Mouse (Mus musculus): Measurements from ENCODE around the gene Adar. TPM values are rescaled to one million over a fixed set of nuclear protein-coding genes. Genes with fewer than 3 reads are reported as not detected.
"Not testable (repeated sequence)": the region's sequence is repeated elsewhere in the genome, so short reads cannot be mapped to it uniquely, and the experiment has no call there.

The Adar gene
- total RNA-seq, 2 experiments from 2014 or later = 38.7 to 40.6 TPM

DNA sequence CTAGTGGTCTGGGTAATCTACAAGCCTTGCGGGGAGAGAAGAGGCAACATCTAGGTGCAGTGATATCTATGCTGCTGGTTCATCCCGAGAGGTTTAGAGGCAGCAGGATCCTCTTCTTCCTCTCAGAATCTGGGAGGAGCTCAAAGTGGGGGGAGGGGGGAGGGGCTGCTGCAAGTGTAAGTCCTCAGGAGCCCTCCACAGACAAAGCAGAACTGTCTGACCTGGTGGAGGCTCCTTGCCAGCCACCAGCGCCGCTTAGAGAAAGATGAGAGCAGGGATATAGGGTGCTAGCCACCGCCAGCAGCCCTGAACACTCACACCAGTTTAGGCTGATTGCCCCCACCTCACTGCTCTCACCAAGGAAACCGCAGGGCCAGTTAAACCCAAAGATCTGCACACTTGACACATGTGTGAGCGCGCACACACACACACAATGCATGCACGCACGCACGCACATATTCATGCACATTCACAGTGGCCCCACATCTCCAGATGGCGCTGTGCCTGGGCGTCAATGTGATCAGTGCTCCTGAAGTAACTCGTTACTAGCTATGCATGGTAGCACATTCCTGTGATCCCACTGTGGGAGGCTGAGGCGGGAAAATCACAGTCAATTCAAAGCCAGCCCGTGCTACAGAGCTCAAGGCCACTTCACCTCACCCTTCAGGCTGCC is 74.0 kb downstream of the Adar start:
- DNase-seq (ENCODE audit: low spot score in 2 of 2) = no peak

DNA sequence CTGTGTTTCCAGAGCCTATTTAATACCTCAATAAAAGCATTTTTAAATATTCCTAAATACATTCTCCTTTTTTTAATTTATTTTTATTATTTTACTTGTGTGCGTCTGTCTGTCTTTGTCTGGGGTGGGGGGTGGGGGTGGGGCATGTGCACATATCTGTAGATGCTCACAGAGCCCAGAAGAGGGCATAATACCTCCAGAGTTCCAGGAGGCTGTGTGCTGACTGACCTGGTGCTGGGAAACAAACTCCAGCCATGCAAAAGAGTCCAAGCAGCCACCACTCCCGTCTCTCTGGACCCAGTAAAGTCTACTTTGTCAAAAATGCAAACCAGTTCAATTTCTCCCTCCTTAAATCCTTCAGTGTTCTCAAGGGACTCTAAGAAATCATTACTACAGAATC is 79.8 kb downstream of the Adar start:
- no peak for DNase-seq (ENCODE audit: low spot score in 2 of 2)

DNA sequence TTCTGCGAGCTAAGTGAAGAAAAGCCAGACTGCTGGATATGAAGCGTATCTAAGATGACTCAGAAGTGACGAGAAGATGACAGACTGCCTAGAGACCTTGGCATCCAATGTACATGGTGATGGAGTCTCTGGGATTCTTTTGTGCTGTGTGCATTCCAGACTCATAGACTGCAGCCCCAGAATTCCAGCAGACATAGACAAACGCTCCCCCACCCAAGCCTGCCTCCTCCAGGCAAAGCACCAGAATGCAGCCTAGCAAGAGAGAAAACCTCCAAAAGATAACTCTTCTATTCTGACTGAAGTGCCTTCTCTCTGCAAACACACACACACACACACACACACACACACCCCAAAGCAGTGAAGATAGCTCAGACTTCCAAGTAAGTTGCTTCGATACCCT is 80.9 kb downstream of the Adar start:
- DNase-seq (ENCODE audit: low spot score in 2 of 2) = no peak

DNA sequence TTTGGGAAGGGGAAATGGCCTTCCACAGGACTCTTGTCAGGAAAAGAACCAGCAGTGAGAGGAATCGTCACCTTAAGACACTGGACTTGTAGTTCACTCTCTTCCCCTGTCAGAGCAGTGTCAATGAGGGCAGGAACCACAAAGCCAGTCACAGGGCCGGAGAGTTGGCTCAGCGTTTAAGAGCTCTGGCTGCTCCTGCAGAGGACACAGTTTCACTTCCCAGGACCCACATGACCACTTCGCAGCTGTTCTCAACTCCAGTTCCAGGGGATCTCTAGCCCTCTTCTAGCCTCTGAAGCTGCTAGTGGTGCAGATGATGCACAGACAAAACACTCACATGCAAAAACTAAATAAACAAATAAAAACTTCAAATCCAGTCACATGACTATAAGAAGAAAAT is 81.5 kb downstream of the Adar start:
- no peak for DNase-seq (ENCODE audit: low spot score in 2 of 2)

DNA sequence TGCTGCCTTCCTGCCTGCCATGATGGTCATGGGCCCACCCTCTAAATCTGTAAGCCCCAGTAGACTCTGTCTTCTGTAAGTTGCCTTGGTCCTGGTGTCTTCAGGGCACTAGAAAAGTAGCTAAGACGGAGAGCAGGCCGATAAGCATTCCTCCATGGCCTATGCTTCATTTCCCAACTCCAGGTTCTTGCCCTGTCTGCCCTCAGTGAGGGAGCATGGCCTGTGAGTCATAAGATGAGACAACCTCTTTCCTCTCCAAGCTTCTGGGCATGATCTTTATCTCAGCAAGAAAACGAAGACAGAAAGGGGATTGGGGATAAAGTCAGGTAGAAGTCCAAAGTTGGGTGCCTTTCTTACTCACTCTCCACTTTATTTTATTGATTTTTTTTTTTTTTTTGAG is 83.7 kb downstream of the Adar start:
- DNase-seq (ENCODE audit: low spot score in 2 of 2) = no peak

DNA sequence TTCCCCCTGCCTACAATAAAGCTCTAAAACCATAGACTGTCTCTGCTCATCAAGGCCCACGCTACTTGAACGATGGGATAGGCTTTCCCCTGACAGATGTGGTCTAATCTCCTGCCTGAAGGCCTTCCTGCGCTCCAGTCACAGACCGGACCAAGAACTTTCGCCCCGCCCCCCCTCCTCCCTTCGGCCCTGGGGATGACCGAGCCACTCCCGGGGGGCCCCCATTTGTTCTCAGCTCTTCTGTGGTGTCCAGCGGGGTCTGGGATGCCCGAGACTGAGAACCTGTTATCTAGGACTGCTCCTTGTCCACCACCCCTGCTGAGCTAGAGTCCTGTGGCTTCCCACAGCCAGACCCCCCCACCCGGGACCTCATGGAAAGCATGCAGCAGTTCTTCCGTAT is 84.7 kb downstream of the Adar start:
- DNase-seq (ENCODE audit: low spot score in 2 of 2) = no peak

DNA sequence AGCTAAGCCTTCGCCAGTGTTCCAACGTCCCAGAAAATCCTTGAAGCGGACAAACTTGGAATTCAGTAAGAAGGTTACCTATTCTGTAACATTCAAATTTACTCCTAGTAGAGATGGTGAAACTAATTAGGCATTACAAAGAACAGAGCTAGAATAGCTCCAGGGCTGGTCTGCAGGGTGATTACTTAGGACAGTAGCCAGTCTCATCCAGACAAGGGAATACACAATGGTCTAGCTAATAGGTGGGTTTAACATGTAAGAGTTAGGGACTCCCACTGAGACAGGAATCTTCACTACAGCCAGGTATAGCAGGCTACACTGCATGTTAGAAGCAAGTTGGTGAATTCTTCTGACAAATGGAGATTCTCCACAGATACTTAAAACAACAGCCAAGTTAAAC is 85.3 kb downstream of the Adar start:
- DNase-seq (ENCODE audit: low spot score in 2 of 2) = not testable (repeated sequence)

DNA sequence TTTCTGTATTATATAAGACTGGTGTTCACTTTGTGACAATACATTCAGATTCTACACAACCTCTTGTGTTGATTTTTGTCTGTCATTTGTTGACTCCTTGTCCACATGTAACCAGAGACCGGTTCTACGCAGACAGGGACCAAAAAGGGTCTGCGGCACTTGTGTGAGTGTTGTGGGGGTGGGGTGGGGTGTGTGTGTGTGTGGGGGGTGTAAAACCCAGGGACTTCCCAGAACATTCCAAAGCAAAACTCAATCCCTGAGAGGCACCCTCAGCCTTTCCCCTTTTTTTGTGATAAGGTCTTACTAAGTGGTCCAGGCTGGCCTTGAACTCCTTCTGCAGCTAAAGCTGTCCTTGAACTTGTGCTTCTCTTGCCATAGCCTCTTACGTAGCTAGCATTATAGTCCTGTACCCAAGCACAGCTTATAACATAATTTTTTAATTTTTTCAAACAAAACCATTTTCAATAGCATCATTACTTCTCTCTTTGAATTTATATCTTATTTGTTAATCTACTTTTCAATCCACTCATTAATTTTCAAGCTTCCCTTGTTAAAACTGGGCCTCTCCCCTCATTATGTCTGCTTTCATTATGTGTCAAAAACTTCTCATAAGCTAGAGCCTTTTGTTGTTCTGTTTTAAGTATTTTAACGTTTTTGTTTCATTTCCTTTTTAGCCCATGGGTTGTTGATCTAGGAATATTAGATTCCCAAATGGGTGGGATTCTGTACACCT is 86.1 kb downstream of the Adar start:
- no peak for DNase-seq (ENCODE audit: low spot score in 2 of 2)

DNA sequence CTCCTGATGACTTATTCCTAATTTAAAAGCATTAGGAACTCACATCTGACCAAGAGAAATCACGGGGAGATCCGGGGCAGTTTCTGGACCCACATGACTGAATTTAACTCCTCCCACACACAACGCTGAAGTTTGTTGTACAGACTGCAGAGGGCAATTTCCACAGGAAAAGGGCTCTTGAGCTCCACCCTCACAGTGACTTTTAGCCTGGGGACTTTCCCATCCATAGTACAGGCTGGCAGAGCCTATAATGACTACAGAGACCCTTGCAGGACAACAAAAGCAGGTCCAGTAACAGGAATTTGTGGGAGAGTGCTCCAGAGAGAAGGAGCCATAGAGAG is 86.7 kb downstream of the Adar start:
- no peak for DNase-seq (ENCODE audit: low spot score in 2 of 2)

DNA sequence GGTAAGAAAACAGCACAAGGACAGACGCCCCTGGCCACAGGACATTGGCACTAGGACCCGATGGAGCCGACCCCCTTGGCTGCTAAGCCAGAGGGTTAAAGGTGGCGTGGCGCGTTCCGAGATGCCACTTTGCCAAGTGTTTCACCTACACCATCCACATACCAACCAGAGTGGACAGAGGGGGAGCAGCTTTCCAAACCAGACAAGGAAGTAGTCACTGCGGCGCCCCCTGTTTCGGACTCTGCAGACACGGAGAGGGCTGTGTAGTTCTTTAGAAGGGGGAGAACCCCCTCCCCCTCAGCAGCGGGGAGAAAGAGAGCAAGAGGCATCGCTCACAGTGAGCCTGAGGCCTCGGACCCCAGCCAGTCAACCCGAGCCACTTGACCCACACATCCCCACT is 88.1 kb downstream of the Adar start:
- no peak for DNase-seq (ENCODE audit: low spot score in 2 of 2)

Other genes with a start within 250 kb of the Adar start
- 1 to 10 TPM; 6.6 to 7.2 TPM for gene Kcnn3, start 194.9 kb upstream of the Adar start, total RNA-seq (2021)
- gene Chrnb2, start 49.6 kb downstream of the Adar start, total RNA-seq (2021) = 1 to 10 TPM; 5.8 to 6.1 TPM
- 10 to 100 TPM; 68.0 to 72.1 TPM for gene Ube2q1, start 58.6 kb downstream of the Adar start, total RNA-seq (2021)
- gene She, start 116.3 kb downstream of the Adar start, total RNA-seq (2021) = 10 to 100 TPM; 16.2 to 16.9 TPM
- 1 to 10 TPM; 3.7 to 6.4 TPM for gene Il6ra, start 198.2 kb downstream of the Adar start, total RNA-seq (2021)
- 10 to 100 TPM; 79.0 to 80.9 TPM for gene Atp8b2, start 248.5 kb downstream of the Adar start, total RNA-seq (2021)